Comparison of ENCODE assay signal across 33 mouse cellular contexts in genomic region chr3:108313138-108313537, GRCm38 (mm10). TPM values are rescaled to one million over a fixed set of nuclear protein-coding genes. Genes with fewer than 3 reads are reported as not detected.
A peak's percentile ranks its signal among the peaks of the same experiment; 100 is the strongest.
DNase-seq lines count a peak whose midpoint lies in the region; ATAC-seq and TF ChIP-seq lines count a peak whose summit lies in the region.
"Had no signal": no experiment of that assay in that cellular context is flagged by ENCODE, and none has a peak within 500 bp of the region (broad histone marks: within the 10 kb centered on the region; RNA-seq: fewer than 3 reads in every experiment).

No protein-coding gene starts in this region.

- intact Hi-C loops in gastrocnemius, adult 2 months (cut with DNase I) = loop anchor here (2.0 kb wide), 1 partner anchor 16 kb away; no protein-coding TSS in a partner anchor

- peak overlapping the region; percentile 85 for H3K27ac ChIP-seq in gastrocnemius, adult 2 months
- H3K27ac ChIP-seq in heart, embryonic 16.5 days (ENCODE audit: low read length) = peak overlapping the region; percentile 49; the same call in 1 of the 2 replicates
- peak overlapping the region; percentile 64; the same call in 1 of the 2 replicates for H3K27ac ChIP-seq in layer of hippocampus, adult 2 months
- peak overlapping the region; percentile 60 for H3K27ac ChIP-seq in small intestine, adult 2 months (ENCODE audit: insufficient read depth, low read depth, low read length)
- H3K27ac ChIP-seq: embryonic facial prominence, embryonic 10.5 days; embryonic facial prominence, embryonic 13.5 days; forebrain, embryonic 12.5 days; forebrain, embryonic 15.5 days; hindbrain, embryonic 12.5 days; hindbrain, embryonic 15.5 days; intestine, embryonic 15.5 days had no signal

- ATAC-seq in heart, embryonic 16.5 days (replicated peaks; ENCODE audit: extremely low read depth, insufficient read depth, low FRiP score) = 0 out of 2 replicates have a peak, but pooled peaks have one; percentile 70
- ATAC-seq: forebrain, embryonic 15.5 days had no signal

- no peak for TF ChIP-seq CTCF in gastrocnemius, adult 2 months (IDR thresholded peaks at IDR 0.05)
- TF ChIP-seq CTCF in layer of hippocampus, adult 2 months (conservative IDR thresholded peaks at IDR 0.05) = no peak
- TF ChIP-seq CTCF in small intestine, adult 2 months (IDR thresholded peaks at IDR 0.05; ENCODE audit: extremely low read depth, insufficient read length, insufficient replicate concordance, low read depth, low read length) = no peak

- H3K4me1 ChIP-seq in heart, embryonic 16.5 days (ENCODE audit: control insufficient read depth, insufficient read depth, low read length) = peaks cover 26% of the 10 kb centered on the region
- H3K4me1 ChIP-seq in small intestine, adult 2 months (ENCODE audit: control insufficient read depth, insufficient read depth, insufficient read length, low read length) = peaks cover 15% of the 10 kb centered on the region
- H3K4me1 ChIP-seq: forebrain, embryonic 12.5 days; intestine, embryonic 15.5 days had no signal

- DNase-seq in gastrocnemius, adult 2 months = no peak
- no peak for DNase-seq in gastrocnemius, postnatal 10 days
- no peak for DNase-seq in heart, adult 11 months
- no peak for DNase-seq in layer of hippocampus, adult 2 months (ENCODE audit: low spot score in 2 of 2)
- DNase-seq in layer of hippocampus, postnatal 14 days (ENCODE audit: low spot score in 2 of 2) = no peak
- DNase-seq in urinary bladder, postnatal 4 days (ENCODE audit: low spot score in 2 of 2) = no peak
- DNase-seq: adrenal gland, adult 2 months; adrenal gland, postnatal 14 days; B cell, adult 2 months; cerebellum, adult 11 months; cerebellum, adult 8-10 months; cerebellum, postnatal 10 days; cerebellum, postnatal 36 days; embryo, embryonic 11 days; gastrocnemius, postnatal 36 days; kidney, adult 11 months; kidney, adult 8-10 months had no signal

- H3K4me3 ChIP-seq in gastrocnemius, adult 2 months = peak overlapping the region; percentile 24; the same call in 1 of the 2 replicates
- no peak overlapping the region for H3K4me3 ChIP-seq in heart, embryonic 16.5 days (ENCODE audit: low read length)
- H3K4me3 ChIP-seq in layer of hippocampus, adult 2 months = no peak overlapping the region
- no peak overlapping the region for H3K4me3 ChIP-seq in small intestine, adult 2 months (ENCODE audit: low read depth, low read length)
- H3K4me3 ChIP-seq: embryonic facial prominence, embryonic 10.5 days; embryonic facial prominence, embryonic 13.5 days; erythroblast, embryonic 14.5 days; forebrain, embryonic 12.5 days; forebrain, embryonic 15.5 days; hindbrain, embryonic 12.5 days; hindbrain, embryonic 15.5 days; intestine, embryonic 15.5 days had no signal

- no peaks in the 10 kb centered on the region for H3K27me3 ChIP-seq in heart, embryonic 16.5 days (ENCODE audit: control insufficient read depth, insufficient read depth, low read length)
- H3K27me3 ChIP-seq in small intestine, adult 2 months (ENCODE audit: control insufficient read depth, insufficient read depth, low read length) = no peaks in the 10 kb centered on the region
- H3K27me3 ChIP-seq: CH12.LX; embryonic facial prominence, embryonic 13.5 days; forebrain, embryonic 12.5 days; forebrain, embryonic 15.5 days; hindbrain, embryonic 12.5 days; hindbrain, embryonic 15.5 days; intestine, embryonic 15.5 days had no signal

- no peak for TF ChIP-seq POLR2A in small intestine, adult 2 months (IDR thresholded peaks at IDR 0.05; ENCODE audit: low read depth, low read length)

- WGBS in heart, embryonic 16.5 days = 71% methylated on average over 4 of the region's 4 CpGs
- WGBS in small intestine, adult 2 months = 61% methylated on average over 4 of the region's 4 CpGs

- H3K4me2 ChIP-seq in heart, embryonic 16.5 days (ENCODE audit: low read depth, low read length) = no peak overlapping the region
- H3K4me2 ChIP-seq: embryonic facial prominence, embryonic 13.5 days; forebrain, embryonic 12.5 days; forebrain, embryonic 15.5 days; hindbrain, embryonic 12.5 days; hindbrain, embryonic 15.5 days; intestine, embryonic 15.5 days had no signal

- H3K9me3 ChIP-seq in heart, embryonic 16.5 days (replicated peaks; ENCODE audit: control insufficient read depth, low read length) = no peaks in the 10 kb centered on the region
- H3K9me3 ChIP-seq: embryonic facial prominence, embryonic 10.5 days; embryonic facial prominence, embryonic 13.5 days; forebrain, embryonic 12.5 days; forebrain, embryonic 15.5 days; G1E; hindbrain, embryonic 12.5 days; hindbrain, embryonic 15.5 days; intestine, embryonic 15.5 days had no signal

- H3K36me3 ChIP-seq in heart, embryonic 16.5 days (ENCODE audit: control insufficient read depth, insufficient read depth) = no peaks in the 10 kb centered on the region
- no peaks in the 10 kb centered on the region for H3K36me3 ChIP-seq in small intestine, adult 2 months (ENCODE audit: control insufficient read depth, insufficient read depth, low read length)
- H3K36me3 ChIP-seq: embryonic facial prominence, embryonic 13.5 days; G1E; intestine, embryonic 15.5 days had no signal

- H3K9ac ChIP-seq in heart, embryonic 16.5 days (ENCODE audit: low read length) = no peak overlapping the region
- H3K9ac ChIP-seq: embryonic facial prominence, embryonic 13.5 days; forebrain, embryonic 12.5 days; forebrain, embryonic 15.5 days; hindbrain, embryonic 12.5 days; hindbrain, embryonic 15.5 days; intestine, embryonic 15.5 days had no signal

RNA-seq across cellular contexts. Expression of gene Sort1, which starts 29.3 kb away (rescaled TPM):
- 10 to 100 TPM; 28.4 to 56.4 TPM for total RNA-seq in gastrocnemius, adult 2 months (2021)
- 10 to 100 TPM; 57.0 to 59.6 TPM for total RNA-seq in gastrocnemius, postnatal 10 days (2021)
- polyA plus RNA-seq in heart, embryonic 16.5 days (2015; fragmentation: Nextera tagmentation; extraction: Ambion mirVana) = 5.4 and 10.5 TPM in 2 replicates
- total RNA-seq in layer of hippocampus, adult 2 months (2021) = 100 to 1,000 TPM; 360 to 361 TPM
- 100 to 1,000 TPM; 255 to 268 TPM for total RNA-seq in layer of hippocampus, postnatal 14 days (2021)
- 18.1 and 32.8 TPM in 2 replicates for polyA plus RNA-seq in small intestine, adult 2 months (2012; rRNA removed)

RNA-seq across cellular contexts. Expression of gene Mybphl, which starts 51.6 kb away (rescaled TPM):
- not detected for total RNA-seq in gastrocnemius, adult 2 months (2021)
- total RNA-seq in gastrocnemius, postnatal 10 days (2021) = not detected
- polyA plus RNA-seq in heart, embryonic 16.5 days (2015; fragmentation: Nextera tagmentation; extraction: Ambion mirVana) = 47.6 and 84.1 TPM in 2 replicates
- total RNA-seq in layer of hippocampus, adult 2 months (2021) = 1 to 10 TPM in 1 of 2 experiments, under 1 TPM in 1; 0.83 to 1.5 TPM
- under 1 TPM in 1 of 2 experiments, not detected in 1; 0.94 TPM for total RNA-seq in layer of hippocampus, postnatal 14 days (2021)
- polyA plus RNA-seq in small intestine, adult 2 months (2012; rRNA removed) = not detected in 2 replicates
- total RNA-seq: adrenal gland, adult 2 months; adrenal gland, postnatal 14 days; adrenal gland, postnatal 4 days; CH12.LX; G1E; gastrocnemius, adult 8-10 months; gastrocnemius, postnatal 36 days; granulocyte monocyte progenitor cell, adult 5-6 weeks; hematopoietic stem cell, adult 5-6 weeks had no signal
- polyA plus RNA-seq: adrenal gland, adult 2 months; embryonic facial prominence, embryonic 13.5 days; erythroblast, embryonic 14.5 days; forebrain, embryonic 15.5 days; G1E; hindbrain, embryonic 12.5 days; intestine, embryonic 15.5 days had no signal

RNA-seq across cellular contexts. Expression of gene Psma5, which starts 56.4 kb away (rescaled TPM):
- total RNA-seq in gastrocnemius, adult 2 months (2021) = 10 to 100 TPM; 51.8 to 55.7 TPM
- total RNA-seq in gastrocnemius, postnatal 10 days (2021) = 10 to 100 TPM; 94.7 to 96.4 TPM
- 193 and 195 TPM in 2 replicates for polyA plus RNA-seq in heart, embryonic 16.5 days (2015; fragmentation: Nextera tagmentation; extraction: Ambion mirVana)
- total RNA-seq in layer of hippocampus, adult 2 months (2021) = 10 to 100 TPM; 68.2 to 76.8 TPM
- 10 to 100 TPM; 77.2 to 80.1 TPM for total RNA-seq in layer of hippocampus, postnatal 14 days (2021)
- 21.9 and 36.2 TPM in 2 replicates for polyA plus RNA-seq in small intestine, adult 2 months (2012; rRNA removed)

Comparison
In these comparisons a context has a peak if more than half of its experiments do, and no peak if none do; other contexts are left out.
1. RNA of gene Sort1, which starts 29.3 kb away (total RNA-seq): 360 to 361 TPM in layer of hippocampus, adult 2 months and 255 to 268 TPM in layer of hippocampus, postnatal 14 days; 57.0 to 59.6 TPM in gastrocnemius, postnatal 10 days and 28.4 to 56.4 TPM in gastrocnemius, adult 2 months; every median in the first group is over 4 times any median in the second.
2. Peak in every context shown above with its lines, with median percentiles within 50 percentile points of each other: H3K27ac ChIP-seq.